Mouse (Mus musculus) thymus, adult 2 months (tissue): ENCODE measurements around the gene Ank3. TPM values are rescaled to one million over a fixed set of nuclear protein-coding genes. Genes with fewer than 3 reads are reported as not detected.

Source experiments
- DNase-seq: peaks from one replicate; pipeline ENCODE4 v3.0.0; 2021
- H3K27ac ChIP-seq: fragments of 200-500 bp; 2 replicates; pipeline ENCODE4 v1.5.1; 2012; ENCODE audit warnings: low read length, control low read depth; ENCODE audit not compliant: control insufficient read depth, insufficient read depth
- H3K27me3 ChIP-seq: fragments of 200-500 bp; 2 replicates; pipeline ENCODE4 v1.6.1; 2012; ENCODE audit warnings: mild to moderate bottlenecking, low read length, moderate library complexity, mixed read lengths; ENCODE audit not compliant: control insufficient read depth, insufficient read depth
- H3K36me3 ChIP-seq: fragments of 200-500 bp; 2 replicates; pipeline ENCODE4 v1.6.1; 2012; ENCODE audit warnings: mild to moderate bottlenecking, low read length, moderate library complexity; ENCODE audit not compliant: control insufficient read depth, insufficient read depth
- H3K4me1 ChIP-seq: fragments of 200-500 bp; replicated peaks from 2 replicates; pipeline ENCODE4 v1.6.1; 2012; ENCODE audit warnings: low read length; ENCODE audit not compliant: control insufficient read depth, insufficient read depth
- H3K4me3 ChIP-seq: fragments of 200-500 bp; 2 replicates; pipeline ENCODE4 v1.5.1; 2012; ENCODE audit warnings: mild to moderate bottlenecking, low read length, control low read depth, moderate library complexity; ENCODE audit not compliant: control insufficient read depth, insufficient read depth
- CTCF ChIP-seq: fragments of 200-500 bp; IDR thresholded peaks from 2 replicates; pipeline ENCODE4 v1.5.1; 2012; ENCODE audit warnings: mild to moderate bottlenecking, control low read depth, low read length, moderate library complexity, borderline replicate concordance; ENCODE audit not compliant: control insufficient read depth, poor library complexity, insufficient read depth; ENCODE audit errors: extremely low read depth
- POLR2A ChIP-seq: fragments of 200-500 bp; IDR thresholded peaks from 2 replicates; pipeline ENCODE4 v1.6.1; 2012; ENCODE audit warnings: mild to moderate bottlenecking, low read length, control low read depth, moderate library complexity; ENCODE audit not compliant: control insufficient read depth, poor library complexity, insufficient read depth; ENCODE audit errors: extremely low read depth
- WGBS: fragments of 180-500 bp; shearing (Covaris S2); methylation state at CpG from one replicate; pipeline ENCODE4 v1.1.7; 2018; 5-methylcytosine and 5-hydroxymethylcytosine counted together
- polyA plus RNA-seq: library from polyadenylated mRNA; depleted of rRNA; stranded (reverse); fragments of >200 nt; gene quantifications from 2 replicates; pipeline ENCODE4 v1.2.3, GENCODE M21; 2012

The Ank3 gene
- polyA plus RNA-seq, 1 experiment = 4.2 TPM

DNA sequence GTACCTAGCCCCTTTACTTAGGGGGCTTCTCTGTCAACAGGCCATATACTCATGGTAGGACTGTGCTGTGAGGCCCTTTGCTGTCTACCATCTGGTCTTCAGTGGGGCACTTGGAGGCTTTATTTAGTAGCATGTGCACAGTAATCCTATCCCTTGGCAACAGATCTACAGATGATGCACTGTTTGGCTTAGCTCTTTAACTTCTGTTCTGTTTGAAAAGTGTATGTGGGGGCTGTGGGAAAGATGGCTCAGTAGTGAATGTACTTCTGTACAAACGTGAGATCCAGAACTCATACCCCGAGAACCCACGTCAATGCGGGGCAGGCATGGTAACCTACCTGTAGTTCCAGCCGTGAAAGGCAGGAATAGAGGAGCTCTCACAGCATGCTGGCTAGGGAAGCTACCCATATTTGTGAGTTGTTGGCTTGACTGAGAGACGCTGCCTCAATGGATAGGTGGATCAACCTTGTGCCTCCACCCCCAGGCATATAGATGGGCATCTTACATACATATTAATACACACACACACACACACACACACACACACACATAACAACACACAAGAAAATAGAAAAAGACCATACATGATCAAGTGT, 86.7 kb downstream of the Ank3 start:
- Histone ChIP-seq H3K27ac (no peak overlapping the region), H3K4me3 (no peak overlapping the region), H3K27me3 (no peaks in the 10 kb centered on the region), H3K4me1 (no peaks in the 10 kb centered on the region), H3K36me3 (no peaks in the 10 kb centered on the region)
- WGBS = 94% methylated on average over 6 of the region's 6 CpGs
- no peak for TF ChIP-seq POLR2A
- no peak for TF ChIP-seq CTCF
- no peak for DNase-seq

DNA sequence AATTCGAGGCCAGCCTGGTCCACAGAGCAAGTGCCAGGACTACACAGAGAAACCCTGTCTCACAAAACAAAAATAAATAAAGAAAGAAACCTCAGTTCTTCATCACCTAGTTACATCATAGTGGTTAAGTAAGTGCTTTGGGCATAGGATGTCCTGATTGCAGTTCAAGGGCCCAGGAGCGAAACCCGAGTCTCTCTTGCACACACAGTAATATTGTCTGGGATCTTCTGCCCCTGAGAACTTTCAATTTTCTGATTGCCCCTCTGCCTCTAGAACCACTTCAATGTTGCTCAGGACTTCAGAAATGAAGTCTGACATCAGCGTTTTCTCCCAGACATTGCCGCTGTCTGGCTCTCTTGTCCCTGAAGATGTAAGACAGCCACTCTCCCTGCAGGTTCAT, 91.6 kb downstream of the Ank3 start:
- Histone ChIP-seq H3K27me3 (no peaks in the 10 kb centered on the region), H3K4me1 (no peaks in the 10 kb centered on the region), H3K4me3 (no peak overlapping the region), H3K27ac (no peak overlapping the region), H3K36me3 (no peaks in the 10 kb centered on the region)
- TF ChIP-seq CTCF (no peak), POLR2A (no peak)
- no peak for DNase-seq
- 93% methylated on average over 5 of the region's 5 CpGs for whole genome bisulfite sequencing

DNA sequence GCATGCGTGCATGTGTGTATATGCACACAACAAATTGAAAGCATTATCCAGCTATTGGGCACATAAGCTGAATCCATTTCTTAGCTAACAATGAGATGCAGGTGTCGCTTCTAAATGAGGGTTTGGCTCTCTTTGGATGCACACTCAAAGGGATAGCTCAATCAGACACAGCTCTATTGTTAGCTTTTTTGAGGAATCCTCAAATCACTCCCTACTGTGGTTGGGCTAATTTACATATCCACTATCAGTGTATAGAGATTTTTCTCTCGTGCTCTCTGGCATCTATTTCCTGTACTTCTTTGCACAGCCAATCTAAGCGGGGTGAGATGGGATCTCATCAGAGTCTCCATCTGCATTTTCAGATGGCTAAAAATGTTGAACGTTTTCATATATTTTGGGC, 93.4 kb downstream of the Ank3 start:
- 78% methylated on average over 5 of the region's 5 CpGs for WGBS
- Histone ChIP-seq H3K4me3 (no peak overlapping the region), H3K27me3 (no peaks in the 10 kb centered on the region), H3K27ac (no peak overlapping the region), H3K4me1 (no peaks in the 10 kb centered on the region), H3K36me3 (no peaks in the 10 kb centered on the region)
- TF ChIP-seq POLR2A (no peak), CTCF (no peak)
- DNase-seq = no peak

DNA sequence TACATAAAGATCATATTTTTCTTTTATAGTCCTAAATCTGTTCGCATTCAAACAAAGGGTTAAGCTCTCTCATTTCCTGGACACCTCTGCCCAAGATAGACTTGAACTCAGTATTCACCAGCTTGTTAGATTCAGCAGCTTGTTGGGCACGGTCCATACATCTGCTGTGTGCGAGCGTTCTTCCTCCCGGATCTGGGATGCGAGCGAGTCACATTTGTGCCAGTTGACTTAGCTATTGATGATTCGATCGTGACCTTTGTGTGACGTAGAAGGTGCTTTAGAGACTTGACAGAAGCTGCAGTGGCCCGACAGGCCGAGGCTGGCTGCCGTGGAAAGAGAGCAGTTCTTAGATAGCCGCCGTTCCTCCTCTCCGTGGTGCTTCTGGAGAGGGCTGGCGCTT, 98.8 kb downstream of the Ank3 start:
- H3K36me3 ChIP-seq = no peaks in the 10 kb centered on the region
- WGBS = 94% methylated on average over 17 of the region's 17 CpGs
- H3K27me3 ChIP-seq = no peaks in the 10 kb centered on the region
- no peak overlapping the region for H3K4me3 ChIP-seq
- no peaks in the 10 kb centered on the region for H3K4me1 ChIP-seq
- DNase-seq = no peak
- TF ChIP-seq CTCF (no peak), POLR2A (no peak)
- no peak overlapping the region for H3K27ac ChIP-seq

DNA sequence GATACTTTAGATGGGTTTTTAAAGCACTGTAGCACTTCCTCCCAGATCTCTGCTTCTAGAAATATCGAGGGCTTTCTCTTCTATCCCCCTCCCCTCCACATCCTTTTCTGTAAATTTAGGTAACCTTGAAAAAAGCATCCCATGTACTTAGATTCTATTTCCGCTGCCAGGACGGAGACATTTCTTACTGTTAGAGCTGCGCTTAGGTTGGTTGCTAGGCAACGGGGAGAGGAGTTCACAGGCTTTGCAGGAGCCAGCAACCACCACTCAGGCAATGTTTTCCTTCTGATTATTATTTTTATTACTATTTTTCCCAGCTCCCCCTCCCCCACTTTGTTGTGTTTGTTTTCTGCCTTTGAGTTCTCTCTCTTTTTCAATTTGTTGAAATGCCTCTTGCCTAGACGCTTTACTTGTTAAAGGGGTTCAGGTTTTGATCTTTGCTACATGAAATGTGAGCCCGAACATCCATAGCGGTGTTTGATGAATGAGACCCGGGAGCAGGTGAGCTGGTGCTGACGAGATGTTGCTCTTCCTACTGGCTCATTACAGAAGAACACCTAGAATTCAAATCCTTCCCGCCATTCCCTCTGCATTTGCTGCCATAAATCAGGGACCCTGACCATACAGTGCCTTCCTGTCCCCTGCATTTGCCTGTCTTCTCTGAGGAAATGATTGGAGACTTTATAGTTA, 101.7 kb downstream of the Ank3 start:
- Histone ChIP-seq H3K27me3 (no peaks in the 10 kb centered on the region), H3K27ac (no peak overlapping the region), H3K4me1 (no peaks in the 10 kb centered on the region), H3K4me3 (no peak overlapping the region), H3K36me3 (no peaks in the 10 kb centered on the region)
- 67% methylated on average over 11 of the region's 11 CpGs for WGBS
- no peak for DNase-seq
- TF ChIP-seq CTCF = no peak

DNA sequence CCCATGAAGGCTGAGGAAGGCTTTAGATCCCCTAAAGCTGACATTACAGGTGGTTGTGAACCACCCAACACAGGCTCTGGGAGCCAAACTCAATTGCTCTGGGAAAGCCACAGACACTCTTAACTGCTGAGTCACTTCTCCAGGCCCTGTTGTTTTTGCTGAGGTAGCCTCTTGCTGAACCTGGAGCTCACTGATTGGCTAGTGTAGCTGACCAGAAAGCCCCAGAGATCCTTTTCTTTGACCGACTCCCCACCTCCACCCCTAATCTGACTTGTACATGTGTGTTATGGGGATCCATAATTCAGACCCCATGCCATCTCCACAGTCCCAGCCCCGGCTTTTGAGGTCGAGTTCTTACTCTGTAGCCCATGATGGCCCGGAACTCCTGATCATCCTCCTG, 105.2 kb downstream of the Ank3 start:
- H3K27ac ChIP-seq = no peak overlapping the region
- H3K4me3 ChIP-seq = no peak overlapping the region
- H3K36me3 ChIP-seq = no peaks in the 10 kb centered on the region
- no peaks in the 10 kb centered on the region for H3K27me3 ChIP-seq
- WGBS = 84% methylated on average over 4 of the region's 4 CpGs
- no peaks in the 10 kb centered on the region for H3K4me1 ChIP-seq
- DNase-seq = no peak
- TF ChIP-seq POLR2A (no peak), CTCF (no peak)
